Mouse (Mus musculus): ENCODE measurements around the gene Ppef2.
"Not testable (repeated sequence)": the region's sequence is repeated elsewhere in the genome, so short reads cannot be mapped to it uniquely, and the experiment has no call there.

Gene Ppef2

GRCm38 (mm10) chr5:92196895-92197811 is 58.9 kb downstream of the Ppef2 start:
- no peak for DNase-seq (ENCODE audit: extremely low spot score, low spot score)

GRCm38 (mm10) chr5:92195716-92196115 is 60.4 kb downstream of the Ppef2 start:
- DNase-seq (ENCODE audit: extremely low spot score, low spot score): not testable (repeated sequence)

DNA sequence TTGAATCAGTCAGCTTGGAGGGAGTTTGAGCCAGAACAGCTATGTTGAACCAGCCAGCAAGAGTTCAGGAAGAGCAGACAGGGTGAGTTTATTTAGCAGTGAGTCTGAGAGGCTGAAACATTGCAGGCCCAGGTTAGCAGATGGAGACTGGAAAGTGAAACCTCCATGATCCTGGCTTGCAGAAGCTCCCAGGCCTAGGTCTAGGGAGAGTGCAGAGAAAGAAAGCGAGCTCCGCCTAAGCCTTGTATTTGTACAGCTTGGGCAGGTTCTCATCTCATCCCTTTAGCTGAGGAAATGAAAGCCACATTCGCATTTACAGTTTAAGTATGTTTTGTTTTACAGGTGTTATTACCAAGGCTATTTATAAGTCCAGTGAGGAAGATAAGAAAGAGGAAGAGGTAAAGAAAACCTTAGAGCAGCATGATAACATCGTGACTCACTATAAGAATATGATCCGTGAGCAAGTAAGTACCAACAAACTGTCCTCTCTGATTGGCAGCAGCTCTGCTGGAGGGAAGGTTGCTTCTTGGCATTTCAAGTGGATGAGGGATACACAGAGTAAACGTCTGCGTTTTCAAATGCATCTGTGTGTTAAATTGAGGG is 67.1 kb downstream of the Ppef2 start:
- DNase-seq (ENCODE audit: extremely low spot score, low spot score): no peak

- no peak for DNase-seq (ENCODE audit: extremely low spot score, low spot score)
Observed at GRCm38 (mm10) chr5:92183071-92183830, 72.8 kb downstream of the Ppef2 start.
